Mouse (Mus musculus) limb, embryonic 14.5 days (tissue): Measurements from ENCODE around the gene Fbxl17. TPM values are rescaled to one million over a fixed set of nuclear protein-coding genes. Genes with fewer than 3 reads are reported as not detected.

Experiments used
- ATAC-seq: fragments of 200-750 bp; cut with Nextera tagmentation; 2 replicates; pipeline ENCODE4 v1.8.0; 2017; ENCODE audit warnings: low read depth, moderate number of reproducible peaks, moderate TSS enrichment; ENCODE audit not compliant: low FRiP score
- DNase-seq: peaks from one replicate; pipeline ENCODE4 v3.0.0-alpha.2; 2015; ENCODE audit warnings: low spot score
- H3K27ac ChIP-seq: fragments of 300-500 bp; sonication (generic); replicated peaks from 2 replicates; pipeline ENCODE4 v1.5.1; 2014; ENCODE audit warnings: low read depth, mild to moderate bottlenecking, low read length, moderate library complexity, mixed read lengths
- H3K27me3 ChIP-seq: fragments of 300-500 bp; sonication (generic); 2 replicates; pipeline ENCODE4 v1.6.1; 2014; ENCODE audit warnings: low read length, mixed read lengths; ENCODE audit not compliant: control insufficient read depth, insufficient read depth
- H3K36me3 ChIP-seq: fragments of 300-500 bp; sonication (generic); 2 replicates; pipeline ENCODE4 v1.6.1; 2014; ENCODE audit warnings: mild to moderate bottlenecking, low read length, moderate library complexity, mixed read lengths; ENCODE audit not compliant: control insufficient read depth, insufficient read depth
- H3K4me1 ChIP-seq: fragments of 300-500 bp; sonication (generic); 2 replicates; pipeline ENCODE4 v1.6.1; 2014; ENCODE audit warnings: antibody characterized with exemption, low read length, mixed read lengths; ENCODE audit not compliant: control insufficient read depth, insufficient read depth
- H3K4me2 ChIP-seq: fragments of 300-500 bp; sonication (generic); replicated peaks from 2 replicates; pipeline ENCODE4 v1.6.1; 2014; ENCODE audit warnings: low read depth, mild to moderate bottlenecking, low read length, moderate library complexity; ENCODE audit not compliant: severe bottlenecking
- H3K4me3 ChIP-seq: fragments of 300-500 bp; sonication (generic); replicated peaks from 2 replicates; pipeline ENCODE4 v1.5.1; 2014; ENCODE audit warnings: low read length
- H3K9ac ChIP-seq: fragments of 300-500 bp; sonication (generic); 2 replicates; pipeline ENCODE4 v1.6.1; 2014; ENCODE audit warnings: mild to moderate bottlenecking, low read depth, low read length, moderate library complexity; ENCODE audit not compliant: severe bottlenecking
- H3K9me3 ChIP-seq: fragments of 300-500 bp; sonication (generic); 2 replicates; pipeline ENCODE4 v1.6.1; 2016; ENCODE audit warnings: low read length; ENCODE audit not compliant: control insufficient read depth
- POLR2A ChIP-seq: fragments of 200-500 bp; IDR thresholded peaks from 2 replicates; pipeline ENCODE4 v1.8.0; 2012; ENCODE audit warnings: inconsistent platforms, mild to moderate bottlenecking, moderate library complexity, borderline replicate concordance; ENCODE audit not compliant: insufficient read depth, insufficient read length; ENCODE audit errors: extremely low read depth
- WGBS: fragments of 180-500 bp; shearing (Covaris S2); extraction: QIAGEN DNeasy Blood & Tissue Kit; methylation state at CpG from one replicate; pipeline ENCODE4 v1.1.7; 2014; 5-methylcytosine and 5-hydroxymethylcytosine counted together
- polyA plus RNA-seq, 2 experiments: library from polyadenylated mRNA; depleted of rRNA in 1 of 2; stranded (reverse) in 1 of 2; unstranded in 1 of 2; fragments of >200 nt; fragmentation: Nextera tagmentation in 1 of 2; extraction: Ambion mirVana in 1 of 2; gene quantifications; 2 replicates each; pipeline versions ENCODE4 v1.2.1 to v1.2.3; 2012 to 2014

Fbxl17 gene
- polyA plus RNA-seq, 2 experiments: 12.6 to 12.9 TPM

GRCm38 (mm10) chr17:63366045-63366444 is 133.8 kb downstream of the Fbxl17 start:
- 20% methylated on average over 11 of the region's 11 CpGs for WGBS
- H3K27ac ChIP-seq: 0 out of 2 replicates have a peak overlapping the region, but pooled peaks have one; percentile 22
- DNase-seq (peak; percentile 49), ATAC-seq (no peak)
- H3K4me1 ChIP-seq: peaks cover 10% of the 10 kb centered on the region
- no peak overlapping the region for H3K9ac ChIP-seq
- H3K4me3 ChIP-seq: no peak overlapping the region
- H3K36me3 ChIP-seq: no peaks in the 10 kb centered on the region
- no peaks in the 10 kb centered on the region for H3K9me3 ChIP-seq
- peak overlapping the region; percentile 20; the same call in 1 of the 2 replicates for H3K4me2 ChIP-seq
- no peak for TF ChIP-seq POLR2A
- H3K27me3 ChIP-seq: no peaks in the 10 kb centered on the region

- Histone ChIP-seq H3K27ac (no peak overlapping the region), H3K27me3 (no peaks in the 10 kb centered on the region), H3K4me2 (no peak overlapping the region), H3K4me1 (peaks cover 10% of the 10 kb centered on the region), H3K9ac (no peak overlapping the region), H3K9me3 (no peaks in the 10 kb centered on the region), H3K36me3 (no peaks in the 10 kb centered on the region), H3K4me3 (no peak overlapping the region)
- WGBS: 93% methylated on average over 7 of the region's 7 CpGs
- no peak for ATAC-seq
- TF ChIP-seq POLR2A: no peak
- no peak for DNase-seq
These were observed 135.2 kb downstream of the Fbxl17 start for GRCm38 (mm10) chr17:63364605-63365004.

- no peak for ATAC-seq
- no peaks in the 10 kb centered on the region for H3K36me3 ChIP-seq
- no peak overlapping the region for H3K27ac ChIP-seq
- no peaks in the 10 kb centered on the region for H3K27me3 ChIP-seq
- no peak overlapping the region for H3K4me2 ChIP-seq
- no peaks in the 10 kb centered on the region for H3K9me3 ChIP-seq
- H3K9ac ChIP-seq: no peak overlapping the region
- WGBS: 77% methylated on average over 3 of the region's 3 CpGs
- no peak for DNase-seq
- peaks cover 10% of the 10 kb centered on the region for H3K4me1 ChIP-seq
- no peak for TF ChIP-seq POLR2A
- H3K4me3 ChIP-seq: no peak overlapping the region
These were observed 137.6 kb downstream of the Fbxl17 start for GRCm38 (mm10) chr17:63362196-63362595.

GRCm38 (mm10) chr17:63361679-63362078 is 138.1 kb downstream of the Fbxl17 start:
- peaks cover 6% of the 10 kb centered on the region for H3K4me1 ChIP-seq
- no peak for DNase-seq
- no peak overlapping the region for H3K9ac ChIP-seq
- 87% methylated on average over 9 of the region's 9 CpGs for WGBS
- no peak for TF ChIP-seq POLR2A
- H3K27ac ChIP-seq: no peak overlapping the region
- no peaks in the 10 kb centered on the region for H3K9me3 ChIP-seq
- H3K27me3 ChIP-seq: no peaks in the 10 kb centered on the region
- no peak overlapping the region for H3K4me2 ChIP-seq
- ATAC-seq: no peak
- no peak overlapping the region for H3K4me3 ChIP-seq
- no peaks in the 10 kb centered on the region for H3K36me3 ChIP-seq

GRCm38 (mm10) chr17:63358837-63359236 is 141.0 kb downstream of the Fbxl17 start:
- Histone ChIP-seq H3K27ac (no peak overlapping the region), H3K4me2 (no peak overlapping the region), H3K9me3 (no peaks in the 10 kb centered on the region), H3K4me3 (no peak overlapping the region), H3K9ac (no peak overlapping the region), H3K36me3 (no peaks in the 10 kb centered on the region), H3K27me3 (no peaks in the 10 kb centered on the region), H3K4me1 (no peaks in the 10 kb centered on the region)
- no peak for TF ChIP-seq POLR2A
- ATAC-seq (no peak), DNase-seq (no peak)
- 64% methylated on average over 1 of the region's 1 CpGs for WGBS

- 84% methylated on average over 3 of the region's 3 CpGs for WGBS
- H3K27me3 ChIP-seq: no peaks in the 10 kb centered on the region
- ATAC-seq (no peak), DNase-seq (no peak)
- no peak for TF ChIP-seq POLR2A
- no peak overlapping the region for H3K9ac ChIP-seq
- H3K9me3 ChIP-seq: no peaks in the 10 kb centered on the region
- no peak overlapping the region for H3K4me2 ChIP-seq
- no peak overlapping the region for H3K27ac ChIP-seq
- H3K4me3 ChIP-seq: no peak overlapping the region
- no peaks in the 10 kb centered on the region for H3K4me1 ChIP-seq
- H3K36me3 ChIP-seq: no peaks in the 10 kb centered on the region
These were observed 143.6 kb downstream of the Fbxl17 start for GRCm38 (mm10) chr17:63356202-63356601.
